Mouse (Mus musculus) layer of hippocampus, postnatal 36 days (tissue): ENCODE measurements around the gene Als2cl. TPM values are rescaled to one million over a fixed set of nuclear protein-coding genes. Genes with fewer than 3 reads are reported as not detected.

Source experiments
- DNase-seq, 2 experiments: peaks; one replicate each; pipeline ENCODE4 v3.0.0; 2022
- total RNA-seq, 2 experiments: library from RNA; stranded (reverse); gene quantifications; 2 replicates each; pipeline ENCODE4 v1.2.3; 2021

Als2cl gene
- total RNA-seq, 2 experiments from 2014 or later = 6.0 to 10.1 TPM

- DNase-seq = no peak
Observed at GRCm38 (mm10) chr9:110880772-110881171, 1.1 kb downstream of the Als2cl start.

GRCm38 (mm10) chr9:110881953-110882352 is 2.3 kb downstream of the Als2cl start:
- DNase-seq = no peak

GRCm38 (mm10) chr9:110887388-110888303 is 8.0 kb downstream of the Als2cl start:
- DNase-seq = no peak

- no peak for DNase-seq
Observed at GRCm38 (mm10) chr9:110888935-110889334, 9.3 kb downstream of the Als2cl start.

- DNase-seq = no peak
Observed at GRCm38 (mm10) chr9:110890026-110890783, 10.5 kb downstream of the Als2cl start.

GRCm38 (mm10) chr9:110891077-110891828 is 11.6 kb downstream of the Als2cl start:
- no peak for DNase-seq

DNA sequence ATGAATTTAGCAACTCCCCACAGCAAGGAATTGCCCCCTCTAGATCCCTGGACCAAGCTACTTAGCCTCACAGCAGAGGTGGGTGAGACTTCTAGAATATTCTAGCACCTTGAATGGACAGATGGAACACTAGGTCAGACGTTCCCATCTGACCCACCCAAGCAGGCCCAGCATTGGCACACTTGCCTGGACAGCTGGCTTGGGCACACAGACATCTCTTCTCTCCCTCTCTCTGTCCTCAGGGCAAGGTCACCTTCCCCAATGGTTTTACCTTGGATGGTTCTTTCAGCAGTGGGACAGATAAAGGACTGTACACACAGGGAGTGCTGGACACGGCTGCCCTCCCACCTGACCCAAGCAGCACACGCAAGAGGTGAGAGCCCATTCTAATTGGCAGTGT is 12.9 kb downstream of the Als2cl start:
- DNase-seq = no peak

- no peak for DNase-seq
Observed at GRCm38 (mm10) chr9:110893429-110893828, 13.8 kb downstream of the Als2cl start.

DNA sequence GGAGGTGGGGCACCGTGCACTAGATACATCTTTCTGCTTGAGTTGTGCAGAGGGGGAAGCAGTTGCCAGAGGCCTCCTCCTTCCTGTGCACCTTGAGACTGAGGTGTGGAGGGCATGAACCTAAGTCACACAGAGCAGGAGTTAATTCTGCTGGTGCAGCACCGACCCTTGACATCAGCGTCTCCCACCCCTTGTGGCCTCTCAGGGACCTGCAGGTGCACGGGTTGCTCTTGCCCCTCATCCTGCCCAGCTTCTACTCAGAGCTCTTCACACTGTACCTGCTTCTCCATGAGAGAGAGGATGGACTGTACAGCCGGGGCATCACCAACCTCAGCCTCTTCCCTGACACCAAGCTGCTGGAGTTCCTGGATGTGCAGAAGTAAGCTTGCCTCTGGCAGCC is 15.8 kb downstream of the Als2cl start:
- no peak for DNase-seq

DNA sequence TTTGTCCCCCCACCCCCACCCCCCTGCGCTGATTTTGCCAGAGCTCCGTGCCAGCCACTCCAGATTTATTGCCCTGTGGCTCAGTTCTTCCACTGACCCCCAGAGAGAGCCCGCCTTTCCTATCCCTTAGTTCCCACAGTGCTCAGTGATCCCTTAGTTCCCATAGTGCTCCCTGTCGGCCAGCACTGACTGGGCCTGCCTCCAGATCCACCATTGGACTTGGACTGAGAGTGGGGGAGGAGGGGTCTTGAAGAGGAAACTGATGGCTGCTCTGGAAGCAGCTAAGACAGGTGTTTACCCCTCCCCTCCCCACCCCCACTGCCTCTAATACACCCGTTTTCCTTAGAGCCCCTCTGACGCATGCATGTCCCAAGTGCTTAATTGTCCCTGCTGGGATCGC is 16.3 kb downstream of the Als2cl start:
- DNase-seq = no peak

- no peak for DNase-seq
Observed at GRCm38 (mm10) chr9:110896595-110896994, 16.9 kb downstream of the Als2cl start.

DNA sequence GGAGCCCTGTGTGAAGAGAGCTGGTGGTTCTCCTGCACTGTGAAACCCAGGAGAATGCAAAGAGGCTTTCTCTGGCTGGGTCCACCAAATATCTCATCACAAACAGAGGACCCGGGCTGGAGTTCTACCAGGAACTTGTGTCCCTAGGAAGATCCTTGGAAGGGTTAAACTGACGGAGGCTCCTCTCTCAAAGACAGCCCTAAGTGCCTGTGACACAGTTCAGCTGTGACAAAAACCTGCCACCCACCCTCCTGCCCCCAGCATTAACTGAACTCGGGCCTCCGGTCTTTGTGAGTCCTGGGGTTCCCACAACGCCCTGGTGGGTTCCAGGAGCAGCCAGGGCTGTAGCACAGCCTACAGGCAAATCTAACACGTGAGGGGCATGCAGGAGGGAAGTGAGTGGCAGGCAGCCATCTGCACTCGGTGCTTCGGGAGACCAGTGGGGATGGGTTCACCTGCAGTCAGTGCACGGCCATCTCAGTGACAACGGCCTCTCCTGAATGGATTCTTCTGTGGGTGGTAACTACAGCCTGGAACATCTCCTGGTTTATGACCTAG is 19.9 kb downstream of the Als2cl start:
- DNase-seq = no peak

- no peak for DNase-seq
Observed at GRCm38 (mm10) chr9:110901204-110901603, 21.5 kb downstream of the Als2cl start.

DNA sequence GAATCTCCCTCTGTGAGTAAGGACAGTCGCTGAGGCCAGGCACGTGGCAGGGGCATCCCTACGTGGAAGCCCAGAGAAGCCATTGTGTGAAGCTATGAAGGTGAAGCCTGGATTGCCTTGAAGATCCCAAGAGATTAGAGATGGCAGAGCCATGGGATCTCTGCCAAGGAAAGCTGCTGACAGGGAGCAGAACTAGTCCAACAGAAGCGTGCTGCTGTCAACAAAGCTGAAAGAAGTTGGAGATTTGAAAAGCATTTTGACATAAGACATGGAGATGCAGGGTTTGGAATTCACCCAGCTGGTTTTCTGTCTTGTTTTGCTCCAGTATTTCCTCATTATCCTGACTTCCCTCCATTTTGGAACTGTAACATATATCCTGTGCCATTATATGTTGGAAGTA is 22.6 kb downstream of the Als2cl start:
- DNase-seq = no peak

- DNase-seq = no peak
Observed at GRCm38 (mm10) chr9:110907201-110907837, 27.6 kb downstream of the Als2cl start.

GRCm38 (mm10) chr9:110907838-110908630 is 28.4 kb downstream of the Als2cl start:
- no peak for DNase-seq

DNA sequence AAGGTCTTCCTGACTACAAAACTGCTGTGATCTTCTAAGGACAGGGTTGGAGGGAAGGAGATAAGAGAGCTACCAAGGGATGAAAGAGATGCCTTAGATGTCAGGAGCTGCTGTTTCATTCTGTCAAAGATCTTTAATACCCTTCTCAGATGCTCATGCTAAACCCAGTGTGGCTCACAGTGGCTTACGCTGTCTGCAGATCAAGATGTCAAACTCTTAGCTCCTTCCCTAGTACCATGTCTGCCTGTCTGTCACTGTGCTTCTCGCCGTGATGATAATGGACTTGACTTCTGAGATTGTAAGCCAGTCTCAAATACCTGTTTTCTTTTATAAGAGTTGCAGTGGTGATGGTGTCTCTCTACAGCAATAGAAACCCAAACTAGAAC is 29.0 kb downstream of the Als2cl start:
- DNase-seq = no peak

DNA sequence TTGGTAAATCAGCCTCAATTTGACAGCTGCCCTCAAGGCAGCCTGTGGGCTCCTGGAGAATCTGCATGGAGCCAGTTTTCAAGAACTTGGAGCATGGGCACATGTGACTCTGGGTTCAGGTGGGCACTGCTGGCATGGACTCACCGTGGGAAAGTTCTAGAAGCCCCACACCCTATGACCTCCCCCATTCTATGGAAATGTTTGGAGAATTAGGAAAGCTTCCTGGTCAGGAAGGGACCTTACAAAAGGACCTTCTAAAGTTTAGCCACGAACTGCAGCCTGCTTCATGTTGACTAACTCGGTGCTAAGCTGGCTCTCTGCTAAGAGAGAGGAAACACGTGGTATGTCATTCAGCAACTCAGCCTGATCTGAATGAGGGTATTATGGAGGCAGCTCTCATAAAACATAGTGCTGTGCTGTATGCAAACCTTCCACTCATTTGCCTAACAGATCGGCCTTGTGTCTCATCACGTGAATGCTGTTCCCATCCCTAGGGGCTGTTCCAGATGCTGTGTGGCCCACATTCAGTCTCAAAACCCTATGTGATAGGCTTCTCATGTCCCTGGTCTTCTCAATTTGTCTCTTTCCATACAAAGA is 29.8 kb downstream of the Als2cl start:
- no peak for DNase-seq

GRCm38 (mm10) chr9:110914631-110915236 is 35.1 kb downstream of the Als2cl start:
- DNase-seq = no peak

DNA sequence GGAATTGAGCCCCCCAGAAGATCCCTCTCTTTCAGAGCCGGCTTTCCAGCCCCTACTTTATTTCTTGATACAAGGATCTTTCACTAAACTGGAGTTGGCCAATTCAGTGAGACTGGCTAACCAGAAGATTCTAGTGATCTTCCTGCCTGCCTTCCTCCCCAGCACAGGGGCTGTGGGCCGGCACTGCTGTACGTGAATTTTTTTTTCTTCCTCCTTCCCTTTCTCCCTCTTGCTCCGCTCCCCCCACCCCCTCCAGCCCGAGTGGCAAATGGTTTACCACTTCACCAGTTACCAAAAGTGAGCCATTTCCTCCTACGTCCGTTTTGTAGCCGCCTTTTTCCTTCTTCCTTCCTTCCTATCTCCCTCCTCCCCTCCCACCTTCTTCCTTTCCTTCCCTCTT is 35.8 kb downstream of the Als2cl start:
- no peak for DNase-seq
